Mouse (Mus musculus) granulocyte monocyte progenitor cell, adult 5-6 weeks (primary cell): Measurements from ENCODE around the gene Olfr705. TPM values are rescaled to one million over a fixed set of nuclear protein-coding genes. Genes with fewer than 3 reads are reported as not detected.
"Not testable (repeated sequence)": the region's sequence is repeated elsewhere in the genome, so short reads cannot be mapped to it uniquely, and the experiment has no call there.

Experiments
- ATAC-seq: replicated peaks from 2 replicates; pipeline ENCODE4 v1.8.0; 2016; ENCODE audit warnings: mild to moderate bottlenecking, moderate TSS enrichment, inconsistent platforms; ENCODE audit not compliant: poor library complexity, severe bottlenecking
- total RNA-seq, 2 experiments: library from RNA; stranded (forward) in 1 of 2; stranded (reverse) in 1 of 2; fragments of 200-712, 200-1000 nt in 1 of 2; fragments of >200 nt in 1 of 2; fragmentation: Nextera tagmentation in 1 of 2; gene quantifications; 2 replicates each; pipeline ENCODE4 v1.2.3; 2014 to 2017

Gene Olfr705
- total RNA-seq (2014; fragmentation: Nextera tagmentation) = not detected in 2 replicates
- total RNA-seq (2017) = not detected in 2 replicates

DNA sequence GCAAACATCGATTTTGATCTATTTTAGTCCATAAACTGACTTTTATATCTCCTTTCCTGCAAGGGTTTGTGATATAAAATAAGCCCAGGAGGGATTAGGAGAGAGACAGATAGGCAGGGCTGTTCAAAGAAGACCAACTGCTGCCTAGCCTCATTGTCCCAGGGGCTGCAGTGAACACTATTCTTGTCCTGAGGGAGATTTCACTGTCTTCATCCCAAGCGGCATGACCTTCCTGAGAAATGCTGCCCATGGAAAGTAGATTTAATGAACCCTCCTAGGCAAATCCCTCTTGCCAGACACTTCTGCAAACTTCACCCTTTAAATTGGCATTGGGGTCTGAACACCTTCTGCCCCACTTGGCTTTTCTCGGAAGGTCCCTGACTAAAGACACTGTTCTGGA is at the start of gene Olfr705:
Gene Olfr705 (minus strand): TSS at position 101 of the 400 bp plus-strand sequence.
- no peak for ATAC-seq

DNA sequence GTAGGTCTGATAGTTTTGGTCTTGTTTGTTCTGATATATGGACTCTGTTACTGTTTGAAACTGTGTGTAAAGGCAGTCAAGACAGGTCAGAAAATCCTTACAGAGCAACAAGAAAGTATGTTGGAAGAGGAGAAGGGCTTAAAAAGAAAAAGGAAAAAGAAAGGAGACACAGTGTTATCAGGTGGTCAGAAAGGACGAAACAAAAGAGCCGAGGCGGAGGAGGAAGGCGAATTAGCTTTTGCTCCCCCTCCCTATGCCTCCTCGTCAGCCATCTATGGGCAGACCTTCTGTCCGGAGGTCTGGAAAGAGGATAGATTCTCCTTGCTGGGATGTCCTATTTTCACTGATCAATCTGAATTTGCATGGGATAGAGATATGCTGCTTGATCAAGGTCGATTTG is 44.3 kb upstream of the Olfr705 start:
- ATAC-seq = not testable (repeated sequence)

DNA sequence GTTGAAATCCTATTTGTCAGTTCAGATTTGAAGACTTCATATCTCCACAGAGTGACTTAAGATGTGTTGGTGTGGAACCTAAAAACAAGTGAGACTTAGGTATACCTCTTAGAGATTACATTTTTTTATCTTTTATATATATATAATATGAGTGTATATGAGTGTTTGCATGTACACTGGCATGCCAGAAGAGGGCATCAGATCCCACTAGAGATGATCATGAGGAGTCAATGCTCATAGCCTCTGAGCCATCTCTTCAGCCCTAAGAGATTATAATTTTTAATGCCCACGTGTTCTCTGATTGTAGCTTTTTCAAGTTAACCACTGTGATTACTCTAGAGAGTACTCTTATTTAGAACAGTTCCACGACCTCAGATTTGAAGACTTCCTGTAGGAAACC is 31.0 kb upstream of the Olfr705 start, which contains the start of gene Olfr1532-ps1:
Gene Olfr1532-ps1 (plus strand): TSS at position 326 of the 400 bp plus-strand sequence.
- no peak for ATAC-seq

DNA sequence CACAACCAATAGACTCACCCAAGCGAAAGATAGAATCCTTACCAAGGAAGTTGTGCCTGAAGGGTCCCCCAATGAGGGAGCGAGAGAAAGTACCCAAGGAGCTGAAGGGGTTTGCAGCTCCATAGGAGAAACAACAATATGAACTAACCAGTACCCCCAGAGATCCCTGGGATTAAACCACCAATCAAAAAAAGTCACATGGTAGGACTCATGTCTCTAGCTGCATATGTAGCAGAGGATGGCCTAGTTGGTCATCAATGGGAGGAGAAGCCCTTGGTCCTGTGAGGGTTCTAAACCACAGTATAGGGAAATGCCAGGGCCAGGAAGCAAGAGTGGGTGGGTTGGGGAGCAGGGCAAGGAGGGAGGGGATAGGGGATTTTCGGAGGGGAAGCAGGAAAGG is 24.4 kb upstream of the Olfr705 start, which contains the start of gene Olfr707:
Gene Olfr707 (minus strand): TSS at position 101 of the 400 bp plus-strand sequence.
- not testable (repeated sequence) for ATAC-seq

DNA sequence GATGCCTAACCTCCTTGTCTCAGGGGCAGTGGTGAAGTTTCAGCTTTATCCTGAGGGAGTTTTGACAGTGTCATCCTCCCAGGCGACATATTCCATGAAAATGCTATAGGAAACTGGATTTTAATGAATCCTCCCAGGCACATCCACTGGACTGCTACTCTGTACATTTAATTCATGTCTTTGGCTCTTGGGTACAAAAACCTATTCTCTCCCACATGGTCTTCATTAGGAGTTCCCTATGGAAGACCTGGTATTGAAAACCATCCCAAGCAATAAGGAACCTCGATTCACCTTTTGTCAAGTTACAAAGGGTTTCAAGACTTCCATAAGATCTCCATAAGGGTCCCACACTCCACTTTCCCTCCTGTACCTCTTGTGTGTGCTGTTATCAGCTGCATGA is 11.4 kb upstream of the Olfr705 start, which contains the start of gene Olfr706:
Gene Olfr706 (minus strand): TSS at position 101 of the 400 bp plus-strand sequence.
- no peak for ATAC-seq

DNA sequence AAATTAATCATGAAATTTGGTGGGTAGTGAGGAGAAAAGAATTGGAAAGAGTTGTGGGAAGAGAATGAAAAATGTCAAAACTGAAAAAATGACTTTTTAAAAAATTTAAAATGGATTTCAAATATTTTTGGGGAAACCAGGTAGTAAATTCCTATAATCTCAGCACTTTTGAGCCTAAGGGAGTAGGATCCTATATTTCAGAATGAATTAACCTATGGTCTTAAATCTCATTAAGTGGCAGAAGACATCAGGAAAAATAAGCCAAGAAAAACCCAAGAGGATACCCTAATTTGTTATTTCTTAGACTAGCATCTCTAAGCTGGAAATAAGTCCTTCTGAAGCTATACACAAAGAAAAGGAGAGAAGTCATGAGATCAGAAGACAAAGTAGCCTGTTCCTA is 13.8 kb downstream of the Olfr705 start, which contains the start of gene Olfr704:
Gene Olfr704 (plus strand): TSS at position 301 of the 400 bp plus-strand sequence.
- no peak for ATAC-seq

DNA sequence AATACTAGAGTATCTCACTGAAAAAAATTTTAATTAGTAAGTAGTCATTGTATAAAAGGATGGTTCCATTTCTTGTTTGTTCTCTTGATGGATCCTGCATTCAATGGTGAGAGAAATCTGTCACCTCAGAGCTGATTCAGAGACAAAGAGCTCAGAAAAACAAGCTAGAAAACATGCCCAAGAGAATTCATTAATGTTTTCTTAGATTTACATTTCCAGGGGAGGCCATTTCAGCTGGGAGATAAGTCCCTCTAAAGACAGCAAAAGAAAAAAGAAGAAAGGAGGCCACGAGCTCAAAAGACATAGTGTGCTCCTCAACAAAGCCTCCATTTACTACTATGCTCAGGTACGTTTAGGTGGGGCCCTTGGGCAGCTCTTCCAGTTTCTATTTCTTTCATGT is 33.6 kb downstream of the Olfr705 start, which contains the start of gene Olfr703:
Gene Olfr703 (plus strand): TSS at position 301 of the 400 bp plus-strand sequence.
- no peak for ATAC-seq

DNA sequence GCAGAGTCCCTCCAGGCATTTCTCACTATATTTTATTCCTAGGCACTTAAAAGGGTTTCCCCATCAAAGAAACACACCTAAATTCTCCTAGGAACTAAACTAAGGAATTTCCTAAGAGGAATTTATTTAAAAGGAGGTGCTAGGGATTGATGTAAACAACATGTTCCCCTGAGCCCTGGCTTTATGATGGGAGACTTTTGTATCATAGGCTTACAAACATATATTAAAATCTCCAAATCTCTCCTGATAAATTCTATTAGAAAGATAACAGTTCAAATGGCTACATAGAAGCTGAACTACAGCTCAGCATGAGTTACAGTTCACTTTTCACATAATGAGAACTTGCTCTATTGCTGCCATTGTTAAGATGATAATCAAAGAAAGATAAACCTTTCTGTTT is 42.9 kb downstream of the Olfr705 start, which contains the start of gene Olfr702:
Gene Olfr702 (minus strand): TSS at position 101 of the 400 bp plus-strand sequence.
- no peak for ATAC-seq

Other genes starting within 250 kb of the Olfr705 start
- not detected in 2 replicates for gene Olfr693, start 196.3 kb downstream of the Olfr705 start, total RNA-seq (2014; fragmentation: Nextera tagmentation)
- gene Olfr693, start 196.3 kb downstream of the Olfr705 start, total RNA-seq (2017) = not detected in 2 replicates
- not detected in 2 replicates for gene Olfr694, start 185.1 kb downstream of the Olfr705 start, total RNA-seq (2014; fragmentation: Nextera tagmentation)
- not detected in 2 replicates for gene Olfr694, start 185.1 kb downstream of the Olfr705 start, total RNA-seq (2017)
- gene Olfr695, start 160.5 kb downstream of the Olfr705 start, total RNA-seq (2014; fragmentation: Nextera tagmentation) = not detected in 2 replicates
- 0.36 TPM in 1 of 2 replicates, not detected in the other for gene Olfr695, start 160.5 kb downstream of the Olfr705 start, total RNA-seq (2017)
- not detected in 2 replicates for gene Olfr697, start 134.4 kb downstream of the Olfr705 start, total RNA-seq (2014; fragmentation: Nextera tagmentation)
- not detected in 2 replicates for gene Olfr697, start 134.4 kb downstream of the Olfr705 start, total RNA-seq (2017)
- not detected in 2 replicates for gene Olfr698, start 121.5 kb downstream of the Olfr705 start, total RNA-seq (2014; fragmentation: Nextera tagmentation)
- not detected in 2 replicates for gene Olfr698, start 121.5 kb downstream of the Olfr705 start, total RNA-seq (2017)
- gene Olfr699, start 83.7 kb downstream of the Olfr705 start, total RNA-seq (2014; fragmentation: Nextera tagmentation) = not detected in 2 replicates
- not detected in 2 replicates for gene Olfr699, start 83.7 kb downstream of the Olfr705 start, total RNA-seq (2017)
- gene Olfr700, start 68.1 kb downstream of the Olfr705 start, total RNA-seq (2014; fragmentation: Nextera tagmentation) = not detected in 2 replicates
- gene Olfr700, start 68.1 kb downstream of the Olfr705 start, total RNA-seq (2017) = not detected in 2 replicates
- not detected in 2 replicates for gene Olfr701, start 62.8 kb downstream of the Olfr705 start, total RNA-seq (2014; fragmentation: Nextera tagmentation)
- not detected in 2 replicates for gene Olfr701, start 62.8 kb downstream of the Olfr705 start, total RNA-seq (2017)
- not detected in 2 replicates for gene Olfr702, start 43.0 kb downstream of the Olfr705 start, total RNA-seq (2014; fragmentation: Nextera tagmentation)
- gene Olfr702, start 43.0 kb downstream of the Olfr705 start, total RNA-seq (2017) = not detected in 2 replicates
- gene Olfr703, start 33.5 kb downstream of the Olfr705 start, total RNA-seq (2014; fragmentation: Nextera tagmentation) = not detected in 2 replicates
- gene Olfr703, start 33.5 kb downstream of the Olfr705 start, total RNA-seq (2017) = not detected in 2 replicates
- not detected in 2 replicates for gene Olfr704, start 13.7 kb downstream of the Olfr705 start, total RNA-seq (2014; fragmentation: Nextera tagmentation)
- gene Olfr704, start 13.7 kb downstream of the Olfr705 start, total RNA-seq (2017) = not detected in 2 replicates
- gene Olfr706, start 11.3 kb upstream of the Olfr705 start, total RNA-seq (2014; fragmentation: Nextera tagmentation) = not detected in 2 replicates
- gene Olfr706, start 11.3 kb upstream of the Olfr705 start, total RNA-seq (2017) = not detected in 2 replicates
- not detected in 2 replicates for gene Olfr707, start 24.4 kb upstream of the Olfr705 start, total RNA-seq (2014; fragmentation: Nextera tagmentation)
- not detected in 2 replicates for gene Olfr707, start 24.4 kb upstream of the Olfr705 start, total RNA-seq (2017)
- not detected in 2 replicates for gene Olfr1532-ps1, start 31.1 kb upstream of the Olfr705 start, total RNA-seq (2014; fragmentation: Nextera tagmentation)
- gene Olfr1532-ps1, start 31.1 kb upstream of the Olfr705 start, total RNA-seq (2017) = not detected in 2 replicates
- gene Olfr709-ps1, start 55.3 kb upstream of the Olfr705 start, total RNA-seq (2014; fragmentation: Nextera tagmentation) = not detected in 2 replicates
- not detected in 2 replicates for gene Olfr709-ps1, start 55.3 kb upstream of the Olfr705 start, total RNA-seq (2017)
- gene Olfr710, start 71.4 kb upstream of the Olfr705 start, total RNA-seq (2014; fragmentation: Nextera tagmentation) = not detected in 2 replicates
- gene Olfr710, start 71.4 kb upstream of the Olfr705 start, total RNA-seq (2017) = not detected in 2 replicates
- gene Olfr6, start 87.0 kb upstream of the Olfr705 start, total RNA-seq (2014; fragmentation: Nextera tagmentation) = not detected in 2 replicates
- not detected in 2 replicates for gene Olfr6, start 87.0 kb upstream of the Olfr705 start, total RNA-seq (2017)
- gene Olfr711, start 98.6 kb upstream of the Olfr705 start, total RNA-seq (2014; fragmentation: Nextera tagmentation) = not detected in 2 replicates
- gene Olfr711, start 98.6 kb upstream of the Olfr705 start, total RNA-seq (2017) = not detected in 2 replicates
- not detected in 2 replicates for gene Olfr2, start 129.2 kb upstream of the Olfr705 start, total RNA-seq (2014; fragmentation: Nextera tagmentation)
- not detected in 2 replicates for gene Olfr2, start 129.2 kb upstream of the Olfr705 start, total RNA-seq (2017)
- not detected in 2 replicates for gene Olfr713, start 154.3 kb upstream of the Olfr705 start, total RNA-seq (2014; fragmentation: Nextera tagmentation)
- gene Olfr713, start 154.3 kb upstream of the Olfr705 start, total RNA-seq (2017) = not detected in 2 replicates
- gene Olfr714, start 194.1 kb upstream of the Olfr705 start, total RNA-seq (2014; fragmentation: Nextera tagmentation) = not detected in 2 replicates
- not detected in 2 replicates for gene Olfr714, start 194.1 kb upstream of the Olfr705 start, total RNA-seq (2017)
- gene Olfr17, start 216.3 kb upstream of the Olfr705 start, total RNA-seq (2014; fragmentation: Nextera tagmentation) = not detected in 2 replicates
- not detected in 2 replicates for gene Olfr17, start 216.3 kb upstream of the Olfr705 start, total RNA-seq (2017)
- not detected in 2 replicates for gene Olfr715b, start 233.5 kb upstream of the Olfr705 start, total RNA-seq (2014; fragmentation: Nextera tagmentation)
- gene Olfr715b, start 233.5 kb upstream of the Olfr705 start, total RNA-seq (2017) = not detected in 2 replicates